Mouse (Mus musculus) C2C12 (cell line): ENCODE measurements around the gene Ap3b1.

Experiments
- CEBPB ChIP-seq: IDR thresholded peaks from one replicate; pipeline ENCODE4 v1.6.1; 2011; ENCODE audit warnings: low read depth, mild to moderate bottlenecking, control low read depth, moderate library complexity
- CTCF ChIP-seq: IDR thresholded peaks from one replicate; pipeline ENCODE4 v1.5.1; 2011; ENCODE audit not compliant: control insufficient read depth, insufficient read depth, insufficient read length
- MAX ChIP-seq: IDR thresholded peaks from one replicate; pipeline ENCODE4 v1.6.1; 2011; ENCODE audit warnings: mild to moderate bottlenecking, control low read depth
- USF1 ChIP-seq: IDR thresholded peaks from one replicate; pipeline ENCODE4 v1.6.1; 2011; ENCODE audit warnings: low read depth, mild to moderate bottlenecking, control low read depth, moderate library complexity

DNA sequence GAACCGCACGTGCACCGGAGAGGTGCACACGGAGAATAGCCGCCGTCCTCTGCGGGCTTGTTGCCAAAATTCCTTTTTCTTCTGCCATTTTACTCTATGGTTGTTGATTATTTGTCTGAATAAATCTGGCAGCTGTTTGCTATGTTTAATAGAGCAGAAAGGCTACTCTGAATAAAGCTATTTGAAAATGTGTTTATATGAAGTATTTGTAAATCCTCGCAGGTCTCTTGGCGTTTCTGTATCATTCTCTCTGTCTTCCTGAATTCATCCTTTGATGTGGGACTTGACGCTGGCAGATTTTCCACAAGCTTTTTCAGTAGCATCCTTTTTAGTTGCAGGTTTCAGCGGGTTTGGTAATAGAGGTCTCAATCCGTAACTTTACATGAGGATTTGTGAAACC is 185.5 kb downstream of the Ap3b1 start:
- TF ChIP-seq CTCF (no peak), CEBPB (no peak), MAX (no peak), USF1 (no peak)
